11 mouse cellular contexts compared by ENCODE assay signal in the genomic region with DNA sequence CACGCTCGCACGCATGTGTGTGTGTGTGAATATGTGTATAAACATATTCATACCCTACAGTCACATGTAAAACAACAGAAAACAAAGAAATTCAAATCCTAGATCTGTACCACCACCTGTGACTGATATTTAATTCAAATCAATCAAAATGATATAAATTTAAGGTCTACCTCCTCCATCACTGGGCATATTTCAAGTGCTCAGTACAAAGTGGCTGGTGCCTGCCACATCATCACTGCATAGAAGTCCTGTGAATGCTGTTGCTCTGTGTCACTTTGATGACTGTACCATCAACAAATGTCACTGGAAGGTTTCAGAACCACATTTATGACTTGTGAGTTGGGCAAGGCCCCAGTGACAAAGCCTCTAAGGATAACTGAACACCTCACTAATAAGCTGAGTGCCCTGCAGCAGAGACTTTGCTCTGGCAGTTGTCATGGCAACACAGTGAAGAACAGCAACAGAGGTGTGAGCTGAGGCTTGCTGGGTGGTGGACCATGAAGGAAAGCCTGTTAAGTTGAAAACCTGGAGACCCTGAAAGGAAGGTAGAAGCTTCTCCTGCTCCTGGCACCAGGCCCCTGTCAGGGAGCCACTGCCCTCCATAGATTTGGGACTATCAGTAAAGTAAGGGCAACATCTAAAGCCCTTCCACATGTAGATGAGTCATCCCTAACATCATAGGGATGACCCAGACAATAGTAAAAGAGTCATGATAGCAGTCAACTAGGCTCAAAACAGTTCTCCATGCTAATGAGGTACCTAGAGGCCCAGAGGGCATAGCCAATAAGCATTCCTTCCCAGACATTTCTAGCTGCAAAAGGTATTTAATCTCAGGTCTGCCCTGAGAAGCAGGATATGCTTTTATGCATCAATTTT.
DNase-seq lines count a peak whose midpoint lies in the region; ATAC-seq and TF ChIP-seq lines count a peak whose summit lies in the region.
"Had no signal": no experiment of that assay in that cellular context is flagged by ENCODE, and none has a peak within 500 bp of the region (broad histone marks: within the 10 kb centered on the region; RNA-seq: fewer than 3 reads in every experiment).

No protein-coding gene starts in this region.

- no peak for TF ChIP-seq CTCF in layer of hippocampus, adult 2 months (conservative IDR thresholded peaks at IDR 0.05)

- ATAC-seq in megakaryocyte, adult 5-6 weeks (ENCODE audit: poor library complexity, severe bottlenecking): no peak

- peak; percentile 7 for DNase-seq in embryo, embryonic 11 days
- DNase-seq in embryo, embryonic 10 days (ENCODE audit: low spot score): no peak
- DNase-seq in right cerebral cortex, adult 2 months (ENCODE audit: low spot score in 2 of 2): peak; percentile 33 to 41
- no peak for DNase-seq in right cerebral cortex, postnatal 4 days
- DNase-seq in mesoderm, embryonic 11.5 days (ENCODE audit: low read depth, low spot score): peak; percentile 10
- DNase-seq in layer of hippocampus, adult 2 months (ENCODE audit: low spot score in 2 of 2): no peak
- DNase-seq in cerebellum, adult 9-10 months: no peak
- DNase-seq: B cell, adult 2 months; heart, adult 18-20 months; lung, adult 2 months had no signal

- H3K27ac ChIP-seq in layer of hippocampus, adult 2 months: no peak overlapping the region

- no peak overlapping the region for H3K4me3 ChIP-seq in layer of hippocampus, adult 2 months

Comparison
In these comparisons a context has a peak if more than half of its experiments do, and no peak if none do; other contexts are left out.
1. DNase-seq: peak in embryo, embryonic 11 days (single experiment), right cerebral cortex, adult 2 months (2 of 2) and mesoderm, embryonic 11.5 days (single experiment); none in embryo, embryonic 10 days (single experiment), right cerebral cortex, postnatal 4 days (single experiment), layer of hippocampus, adult 2 months (0 of 2) and cerebellum, adult 9-10 months (single experiment).